ENCODE assay signal across 9 mouse cellular contexts in genomic region chr14:55763166-55763565, GRCm38 (mm10). TPM values are rescaled to one million over a fixed set of nuclear protein-coding genes. Genes with fewer than 3 reads are reported as not detected.
A peak's percentile ranks its signal among the peaks of the same experiment; 100 is the strongest.
DNase-seq lines count a peak whose midpoint lies in the region; ATAC-seq lines count a peak whose summit lies in the region.
"Had no signal": no experiment of that assay in that cellular context is flagged by ENCODE, and none has a peak within 500 bp of the region (broad histone marks: within the 10 kb centered on the region; RNA-seq: fewer than 3 reads in every experiment).

No protein-coding gene starts in this region.

- H3K4me2 ChIP-seq in embryonic facial prominence, embryonic 12.5 days (replicated peaks), result 0 out of 2 replicates have a peak overlapping the region, but pooled peaks have one; percentile 95
- peak overlapping the region; percentile 100 for H3K4me2 ChIP-seq in intestine, embryonic 15.5 days (replicated peaks)

- no peaks in the 10 kb centered on the region for H3K9me3 ChIP-seq in embryonic facial prominence, embryonic 12.5 days
- H3K9me3 ChIP-seq in intestine, embryonic 15.5 days, result no peaks in the 10 kb centered on the region

- H3K4me1 ChIP-seq in embryonic facial prominence, embryonic 12.5 days, result peaks cover 12% of the 10 kb centered on the region
- peaks cover 17% of the 10 kb centered on the region for H3K4me1 ChIP-seq in intestine, embryonic 15.5 days (replicated peaks)

- ATAC-seq in embryonic facial prominence, embryonic 12.5 days (ENCODE audit: insufficient number of reproducible peaks, insufficient read depth, low FRiP score, low TSS enrichment), result no peak
- ATAC-seq in intestine, embryonic 15.5 days, result no peak

- no peak overlapping the region for H3K4me3 ChIP-seq in embryonic facial prominence, embryonic 12.5 days
- H3K4me3 ChIP-seq in intestine, embryonic 15.5 days (replicated peaks), result no peak overlapping the region

- H3K27ac ChIP-seq in embryonic facial prominence, embryonic 12.5 days, result no peak overlapping the region
- no peak overlapping the region for H3K27ac ChIP-seq in intestine, embryonic 15.5 days

- no peak overlapping the region for H3K9ac ChIP-seq in embryonic facial prominence, embryonic 12.5 days
- H3K9ac ChIP-seq in intestine, embryonic 15.5 days, result 0 out of 2 replicates have a peak overlapping the region, but pooled peaks have one; percentile 74

- DNase-seq in kidney, postnatal 14 days, result peak; percentile 21
- no peak for DNase-seq in kidney, adult 8-10 months
- DNase-seq in lung, postnatal 4 days, result peak; percentile 55 to 70
- no peak for DNase-seq in frontal cortex, postnatal 25 days (ENCODE audit: low spot score in 2 of 2)
- no peak for DNase-seq in urinary bladder, postnatal 4 days (ENCODE audit: low spot score in 2 of 2)
- DNase-seq in embryo, embryonic 10 days (ENCODE audit: low spot score), result no peak

- WGBS in embryonic facial prominence, embryonic 12.5 days, result 62% methylated on average over 7 of the region's 7 CpGs
- 59% methylated on average over 7 of the region's 7 CpGs for WGBS in intestine, embryonic 15.5 days

- no peaks in the 10 kb centered on the region for H3K36me3 ChIP-seq in embryonic facial prominence, embryonic 12.5 days
- H3K36me3 ChIP-seq in intestine, embryonic 15.5 days, result no peaks in the 10 kb centered on the region

- peaks cover 53% of the 10 kb centered on the region for H3K27me3 ChIP-seq in embryonic facial prominence, embryonic 12.5 days
- H3K27me3 ChIP-seq in intestine, embryonic 15.5 days (replicated peaks), result peaks cover 25% of the 10 kb centered on the region

RNA-seq across cellular contexts. Expression of gene Ltb4r2, which starts 1.9 kb away (rescaled TPM):
- polyA plus RNA-seq in embryonic facial prominence, embryonic 12.5 days (2016; fragmentation: Nextera tagmentation; extraction: Ambion mirVana), result 0.55 and 0.60 TPM in 2 replicates
- polyA plus RNA-seq in intestine, embryonic 15.5 days (2015; fragmentation: Nextera tagmentation; extraction: Ambion mirVana), result 0.31 and 0.52 TPM in 2 replicates
- polyA plus RNA-seq: erythroblast, embryonic 14.5 days had no signal

RNA-seq across cellular contexts. Expression of gene Ltb4r1, which starts 2.6 kb away (rescaled TPM):
- polyA plus RNA-seq in embryonic facial prominence, embryonic 12.5 days (2016; fragmentation: Nextera tagmentation; extraction: Ambion mirVana), result 0.48 and 0.60 TPM in 2 replicates
- polyA plus RNA-seq in intestine, embryonic 15.5 days (2015; fragmentation: Nextera tagmentation; extraction: Ambion mirVana), result 0.93 and 1.0 TPM in 2 replicates

RNA-seq across cellular contexts. Expression of gene Cideb, which starts 4.9 kb away (rescaled TPM):
- polyA plus RNA-seq in embryonic facial prominence, embryonic 12.5 days (2016; fragmentation: Nextera tagmentation; extraction: Ambion mirVana), result 0.19 and 0.50 TPM in 2 replicates
- 52.7 and 63.5 TPM in 2 replicates for polyA plus RNA-seq in intestine, embryonic 15.5 days (2015; fragmentation: Nextera tagmentation; extraction: Ambion mirVana)

RNA-seq across cellular contexts. Expression of gene Nop9, which starts 17.7 kb away (rescaled TPM):
- polyA plus RNA-seq in embryonic facial prominence, embryonic 12.5 days (2016; fragmentation: Nextera tagmentation; extraction: Ambion mirVana), result 51.0 and 57.3 TPM in 2 replicates
- 35.6 and 36.0 TPM in 2 replicates for polyA plus RNA-seq in intestine, embryonic 15.5 days (2015; fragmentation: Nextera tagmentation; extraction: Ambion mirVana)

RNA-seq across cellular contexts. Expression of gene Dhrs1, which starts 17.7 kb away (rescaled TPM):
- polyA plus RNA-seq in embryonic facial prominence, embryonic 12.5 days (2016; fragmentation: Nextera tagmentation; extraction: Ambion mirVana), result 81.5 and 86.7 TPM in 2 replicates
- 99.4 and 117 TPM in 2 replicates for polyA plus RNA-seq in intestine, embryonic 15.5 days (2015; fragmentation: Nextera tagmentation; extraction: Ambion mirVana)
- polyA plus RNA-seq: erythroblast, embryonic 14.5 days had no signal

Comparison
In these comparisons a context has a peak if more than half of its experiments do, and no peak if none do; other contexts are left out.
1. DNase-seq: peak in kidney, postnatal 14 days (single experiment) and lung, postnatal 4 days (2 of 2); none in kidney, adult 8-10 months (0 of 2), frontal cortex, postnatal 25 days (0 of 2), urinary bladder, postnatal 4 days (0 of 2) and embryo, embryonic 10 days (single experiment).
2. RNA of gene Cideb, which starts 4.9 kb away (polyA plus RNA-seq): 52.7 to 63.5 TPM in intestine, embryonic 15.5 days; 0.19 to 0.50 TPM in embryonic facial prominence, embryonic 12.5 days; every median in the first group is over 10 times any median in the second.